Mouse (Mus musculus) cortical plate, adult 2 months (tissue): ENCODE data around the gene Slc2a4.

Experiments
- CTCF ChIP-seq: fragments of 200-500 bp; IDR thresholded peaks from 2 replicates; pipeline ENCODE4 v1.5.1; 2011; ENCODE audit warnings: mild to moderate bottlenecking, control low read depth, low read length; ENCODE audit not compliant: insufficient read depth; ENCODE audit errors: extremely low read depth
- POLR2A ChIP-seq: fragments of 200-500 bp; IDR thresholded peaks from 2 replicates; pipeline ENCODE4 v1.6.1; 2011; ENCODE audit warnings: mild to moderate bottlenecking, low read length, control low read depth; ENCODE audit not compliant: insufficient read depth; ENCODE audit errors: extremely low read depth

- TF ChIP-seq CTCF (no peak), POLR2A (no peak)
Measured at GRCm38 (mm10) chr11:69976271-69976670, 28.3 kb upstream of the Slc2a4 start.
